Mouse (Mus musculus) mesoderm, embryonic 11.5 days (tissue): ENCODE data around the gene Derl3.

Source experiments
- DNase-seq: peaks from one replicate; pipeline ENCODE4 v3.0.0-alpha.2; 2012; ENCODE audit warnings: low read depth, low spot score

The Derl3 gene

GRCm38 (mm10) chr10:75913013-75913589 lies 19.9 kb downstream of the Derl3 start:
- DNase-seq = no peak

- no peak for DNase-seq
Observed at GRCm38 (mm10) chr10:75915557-75915956, 22.3 kb downstream of the Derl3 start.

- DNase-seq = peak; percentile 49
Observed at GRCm38 (mm10) chr10:75916840-75917239, 23.6 kb downstream of the Derl3 start.

GRCm38 (mm10) chr10:75919026-75919425 lies 25.8 kb downstream of the Derl3 start:
- no peak for DNase-seq

- peak; percentile 95 for DNase-seq
Observed at GRCm38 (mm10) chr10:75921026-75921725, 28.0 kb downstream of the Derl3 start, which contains the start of gene Smarcb1. Smarcb1 (minus strand) TSS chr10:75921617.

GRCm38 (mm10) chr10:75921726-75922560 lies 28.7 kb downstream of the Derl3 start:
- DNase-seq = no peak

- DNase-seq = no peak
Observed at GRCm38 (mm10) chr10:75924324-75924723, 31.1 kb downstream of the Derl3 start.

- no peak for DNase-seq
Observed at GRCm38 (mm10) chr10:75926396-75926795, 33.2 kb downstream of the Derl3 start.

- no peak for DNase-seq
Observed at GRCm38 (mm10) chr10:75930304-75930703, 37.1 kb downstream of the Derl3 start.

- DNase-seq = no peak
Observed at GRCm38 (mm10) chr10:75931311-75931710, 38.1 kb downstream of the Derl3 start.

- peak; percentile 63 for DNase-seq
Observed at GRCm38 (mm10) chr10:75932081-75932678, 39.0 kb downstream of the Derl3 start.

- DNase-seq = no peak
Observed at GRCm38 (mm10) chr10:75932891-75933290, 39.7 kb downstream of the Derl3 start, which contains the start of gene Chchd10. Chchd10 (plus strand) TSS chr10:75933130.

- DNase-seq = no peak
Observed at GRCm38 (mm10) chr10:75934991-75935390, 41.8 kb downstream of the Derl3 start.

GRCm38 (mm10) chr10:75935680-75936541 lies 42.7 kb downstream of the Derl3 start, which contains the start of gene Mmp11:
Mmp11 (minus strand) TSS chr10:75936496.
- peak; percentile 84 for DNase-seq

GRCm38 (mm10) chr10:75936909-75937667 lies 43.9 kb downstream of the Derl3 start:
- DNase-seq = no peak

- DNase-seq = no peak
Observed at GRCm38 (mm10) chr10:75937851-75938643, 44.8 kb downstream of the Derl3 start.

- DNase-seq = no peak
Observed at GRCm38 (mm10) chr10:75939481-75940234, 46.4 kb downstream of the Derl3 start.

GRCm38 (mm10) chr10:75940520-75940919 lies 47.3 kb downstream of the Derl3 start, which contains the start of gene Gm867:
Gm867 (minus strand) TSS chr10:75940672.
- DNase-seq = no peak
